Comparison of ENCODE assay signal across 22 mouse cellular contexts in genomic region chr6:53575836-53576235, GRCm38 (mm10).
"Had no signal": no experiment of that assay in that cellular context is flagged by ENCODE, and none has a peak within 500 bp of the region (broad histone marks: within the 10 kb centered on the region; RNA-seq: fewer than 3 reads in every experiment).

No protein-coding gene starts in this region.

- H3K4me3 ChIP-seq: heart, adult 2 months; hindbrain, embryonic 10.5 days; hindbrain, embryonic 12.5 days; intestine, embryonic 15.5 days; layer of hippocampus, adult 2 months; left cerebral cortex, adult 2 months; limb, embryonic 15.5 days; liver, embryonic 12.5 days had no signal

- ATAC-seq: forebrain, embryonic 16.5 days; hindbrain, embryonic 16.5 days; inflammation-experienced regulatory T-cells, adult 6 months; intestine, embryonic 15.5 days; intestine, postnatal 0 days; liver, embryonic 12.5 days had no signal

- H3K27me3 ChIP-seq: heart, embryonic 15.5 days; hindbrain, embryonic 12.5 days; intestine, embryonic 15.5 days; limb, embryonic 15.5 days had no signal

- H3K9me3 ChIP-seq: heart, embryonic 15.5 days; hindbrain, embryonic 10.5 days; hindbrain, embryonic 12.5 days; intestine, embryonic 15.5 days; limb, embryonic 15.5 days; liver, embryonic 12.5 days had no signal

- H3K4me2 ChIP-seq: hindbrain, embryonic 12.5 days; intestine, embryonic 15.5 days; liver, embryonic 12.5 days had no signal

- H3K27ac ChIP-seq: heart, adult 2 months; heart, embryonic 15.5 days; hindbrain, embryonic 10.5 days; hindbrain, embryonic 12.5 days; hindbrain, embryonic 14.5 days; intestine, embryonic 15.5 days; left cerebral cortex, adult 2 months; liver, embryonic 12.5 days; liver, embryonic 14.5 days had no signal

- H3K36me3 ChIP-seq: heart, embryonic 15.5 days; hindbrain, embryonic 10.5 days; hindbrain, embryonic 12.5 days; intestine, embryonic 15.5 days; limb, embryonic 15.5 days; liver, embryonic 12.5 days had no signal

- H3K9ac ChIP-seq: hindbrain, embryonic 12.5 days; hindbrain, embryonic 14.5 days; intestine, embryonic 15.5 days; limb, embryonic 15.5 days; liver, embryonic 12.5 days; liver, embryonic 14.5 days had no signal

- DNase-seq: gastrocnemius, postnatal 14 days; heart, adult 2 months; heart, postnatal 36 days; kidney, adult 18-20 months; kidney, adult 8-10 months; kidney, postnatal 10 days; kidney, postnatal 25 days; kidney, postnatal 4 days had no signal
